Mouse (Mus musculus) cerebellum, adult 2 months (tissue): ENCODE results near the gene Galnt9. TPM values are rescaled to one million over a fixed set of nuclear protein-coding genes. Genes with fewer than 3 reads are reported as not detected.

Experiments used
- DNase-seq, 2 experiments: peaks; one replicate each; pipeline ENCODE4 v3.0.0; 2021
- H3K27ac ChIP-seq: fragments of 200-500 bp; 2 replicates; pipeline ENCODE4 v1.5.1; 2012; ENCODE audit warnings: low read length, control low read depth, inconsistent platforms; ENCODE audit not compliant: insufficient read depth
- H3K27me3 ChIP-seq: fragments of 200-500 bp; 2 replicates; pipeline ENCODE4 v1.6.1; 2012; ENCODE audit warnings: inconsistent platforms, mild to moderate bottlenecking, low read length, moderate library complexity; ENCODE audit not compliant: control insufficient read depth, insufficient read depth
- H3K4me1 ChIP-seq: fragments of 200-500 bp; 2 replicates; pipeline ENCODE4 v1.6.1; 2011; ENCODE audit warnings: low read length; ENCODE audit not compliant: control insufficient read depth, insufficient read depth
- H3K4me3 ChIP-seq: fragments of 200-500 bp; replicated peaks from 2 replicates; pipeline ENCODE3; 2011; ENCODE audit warnings: mild to moderate bottlenecking, low read depth, low read length, control low read depth; ENCODE audit not compliant: insufficient read depth
- CTCF ChIP-seq: fragments of 200-500 bp; IDR thresholded peaks from 2 replicates; pipeline ENCODE4 v1.5.1; 2011; ENCODE audit warnings: low read depth, mild to moderate bottlenecking, control low read depth, low read length, moderate library complexity, borderline replicate concordance; ENCODE audit not compliant: insufficient read depth
- POLR2A ChIP-seq: fragments of 200-500 bp; IDR thresholded peaks from 2 replicates; pipeline ENCODE4 v1.6.1; 2011; ENCODE audit warnings: low read length, control low read depth, borderline replicate concordance; ENCODE audit not compliant: insufficient read depth
- WGBS: fragments of 180-500 bp; shearing (Covaris S2); methylation state at CpG from one replicate; pipeline ENCODE4 v1.1.7; 2018; 5-methylcytosine and 5-hydroxymethylcytosine counted together
- polyA plus RNA-seq: library from polyadenylated mRNA; depleted of rRNA; stranded (reverse); fragments of >200 nt; gene quantifications from 2 replicates; pipeline ENCODE4 v1.2.3, GENCODE M21; 2012

Gene Galnt9
- polyA plus RNA-seq, 1 experiment = 102 TPM

DNA sequence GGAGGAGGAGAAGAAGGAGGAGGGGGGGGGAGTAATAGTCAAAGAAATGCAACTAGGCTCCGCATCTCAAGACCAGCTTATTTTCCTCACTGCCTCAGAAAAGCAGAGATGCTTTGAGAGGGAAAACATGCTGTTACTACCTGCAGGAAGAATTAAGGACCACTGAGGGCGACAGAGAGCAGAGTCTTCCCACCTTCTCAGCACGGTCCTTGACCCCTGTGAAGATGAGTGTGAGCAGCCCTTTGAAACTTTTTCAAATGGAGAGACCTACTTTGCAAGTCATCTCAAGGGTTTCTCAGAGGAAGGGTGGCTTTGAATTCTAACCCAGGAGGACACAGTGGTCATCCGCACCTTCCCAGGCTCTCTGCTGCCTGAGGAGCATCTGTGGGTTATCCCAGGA is 6.7 kb downstream of the Galnt9 start:
- H3K4me3 ChIP-seq = no peak overlapping the region

DNA sequence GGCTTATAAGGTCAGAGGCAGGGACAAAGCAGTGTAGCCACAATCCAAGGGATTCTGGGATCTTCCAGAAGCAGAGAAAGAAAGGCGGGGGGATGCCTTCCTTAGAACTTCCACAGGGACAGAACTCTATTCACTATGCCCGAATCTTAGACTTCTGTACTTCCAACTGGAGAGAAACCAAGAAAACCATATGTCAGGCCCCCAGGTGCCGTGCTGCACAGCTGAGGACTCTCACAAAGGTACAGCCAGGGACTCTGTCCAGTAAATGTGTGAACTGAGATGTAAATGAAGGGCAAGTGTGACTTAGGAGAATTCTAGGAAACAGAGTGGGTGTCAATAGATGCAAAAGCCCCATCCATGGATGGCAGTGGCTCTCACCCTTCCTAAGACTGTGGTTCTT is 7.8 kb downstream of the Galnt9 start:
- TF ChIP-seq POLR2A (no peak), CTCF (no peak)
- peak; percentile 68 to 80 for DNase-seq
- Histone ChIP-seq H3K4me3 (peak overlapping the region; percentile 10), H3K27ac (no peak overlapping the region; the same call in 1 of the 2 replicates), H3K4me1 (peaks cover 74% of the 10 kb centered on the region), H3K27me3 (no peaks in the 10 kb centered on the region)
- 12% methylated on average over 3 of the region's 3 CpGs for WGBS

More for the DNA sequence above, 6.7 kb downstream of the Galnt9 start:
- no peak overlapping the region for H3K27ac ChIP-seq
- no peaks in the 10 kb centered on the region for H3K27me3 ChIP-seq
- TF ChIP-seq POLR2A (no peak), CTCF (peak; percentile 55; the same call in 1 of the 2 replicates)
- 51% methylated on average over 4 of the region's 4 CpGs for WGBS
- H3K4me1 ChIP-seq = peaks cover 69% of the 10 kb centered on the region
- DNase-seq = no peak

GRCm38 (mm10) chr5:110553315-110553714 is 9.2 kb downstream of the Galnt9 start:
- TF ChIP-seq POLR2A (no peak), CTCF (no peak)
- no peaks in the 10 kb centered on the region for H3K27me3 ChIP-seq
- H3K4me1 ChIP-seq = peaks cover 61% of the 10 kb centered on the region
- 23% methylated on average over 4 of the region's 4 CpGs for WGBS
- no peak for DNase-seq
- H3K27ac ChIP-seq = no peak overlapping the region
- no peak overlapping the region for H3K4me3 ChIP-seq

DNA sequence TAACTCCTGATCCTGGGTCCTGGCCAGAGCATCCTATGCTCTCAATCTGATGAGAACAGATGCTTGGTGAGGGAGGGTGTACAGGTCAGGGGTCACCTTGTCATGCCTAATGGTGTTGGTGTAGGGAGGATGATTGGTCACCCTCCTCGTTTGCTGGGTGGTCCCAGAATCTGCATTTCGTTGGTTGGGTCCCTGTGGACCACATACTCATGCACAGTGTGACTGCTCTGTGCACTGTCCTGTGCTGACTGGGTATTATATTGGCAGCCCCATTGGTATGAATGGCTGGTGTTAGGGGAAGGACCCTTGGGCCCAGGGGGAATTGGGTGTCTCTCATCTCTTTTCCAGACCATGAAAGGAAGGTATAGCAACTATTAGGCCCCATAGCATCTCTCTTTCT is 11.0 kb downstream of the Galnt9 start:
- H3K4me1 ChIP-seq = peaks cover 48% of the 10 kb centered on the region
- DNase-seq = no peak
- no peaks in the 10 kb centered on the region for H3K27me3 ChIP-seq
- TF ChIP-seq POLR2A = no peak
- TF ChIP-seq CTCF = no peak
- H3K4me3 ChIP-seq = no peak overlapping the region
- 53% methylated on average over 2 of the region's 2 CpGs for WGBS
- H3K27ac ChIP-seq = no peak overlapping the region

DNA sequence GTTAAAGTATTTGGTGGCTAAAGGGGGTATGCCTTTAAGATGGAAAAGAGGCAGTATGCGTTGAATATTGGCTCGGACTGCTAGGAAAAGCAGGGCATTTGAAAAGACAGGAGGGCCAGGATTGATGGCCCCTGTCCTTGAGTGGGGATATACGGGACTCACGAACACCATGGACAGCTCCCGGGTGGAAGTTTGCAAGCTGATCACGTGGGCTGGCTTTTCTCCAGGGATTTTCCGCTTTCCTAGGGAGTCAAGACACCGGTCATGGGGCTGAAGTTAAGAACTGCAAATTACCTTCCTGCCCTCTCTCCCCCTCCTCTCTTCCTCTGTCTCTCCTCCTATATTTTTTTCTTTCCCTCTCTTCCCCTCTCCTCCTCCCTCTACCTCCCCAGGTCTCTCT is 14.2 kb downstream of the Galnt9 start:
- no peak overlapping the region for H3K4me3 ChIP-seq
- peaks cover 48% of the 10 kb centered on the region for H3K4me1 ChIP-seq
- H3K27me3 ChIP-seq = no peaks in the 10 kb centered on the region
- H3K27ac ChIP-seq = no peak overlapping the region
- WGBS = 4% methylated on average over 8 of the region's 8 CpGs
- peak; percentile 66 to 76 for DNase-seq
- no peak for TF ChIP-seq CTCF
- no peak for TF ChIP-seq POLR2A

- Histone ChIP-seq H3K27me3 (no peaks in the 10 kb centered on the region), H3K4me1 (peaks cover 53% of the 10 kb centered on the region), H3K4me3 (no peak overlapping the region), H3K27ac (no peak overlapping the region)
- DNase-seq = no peak
- 67% methylated on average over 8 of the region's 8 CpGs for WGBS
- TF ChIP-seq CTCF = no peak
- TF ChIP-seq POLR2A = no peak
Measured at GRCm38 (mm10) chr5:110559679-110560078, 15.5 kb downstream of the Galnt9 start.

DNA sequence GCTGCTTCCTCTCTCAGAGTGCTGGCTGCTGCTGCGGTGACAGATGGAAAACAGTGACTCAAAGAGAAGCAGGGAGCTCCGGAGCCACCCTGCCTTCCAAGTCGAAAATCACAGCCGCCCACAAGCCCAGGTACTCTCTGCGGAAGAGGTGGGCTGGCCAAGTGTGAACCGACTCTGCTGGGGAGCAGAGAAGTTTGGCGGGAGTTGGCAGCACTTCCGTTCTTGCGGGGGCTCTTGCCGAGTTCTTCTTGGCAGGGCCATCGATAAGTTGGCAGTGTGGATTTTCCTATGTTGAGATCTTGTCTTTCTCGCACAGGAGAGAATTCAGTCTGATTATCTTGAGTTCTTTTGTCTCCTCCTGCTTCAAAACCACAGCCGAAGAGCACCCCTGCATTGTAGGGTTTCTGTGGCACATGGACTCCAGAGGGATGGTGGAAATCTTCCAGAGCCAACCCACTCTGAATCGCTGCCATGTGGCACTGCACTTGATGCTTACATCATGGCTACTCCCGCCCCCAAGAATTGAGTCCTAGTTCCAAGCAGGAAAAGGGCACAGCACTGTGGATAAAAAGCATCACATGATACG is 18.7 kb downstream of the Galnt9 start:
- TF ChIP-seq CTCF (no peak), POLR2A (no peak; the same call in 1 of the 2 replicates)
- 3% methylated on average over 16 of the region's 16 CpGs for WGBS
- H3K27ac ChIP-seq = peak overlapping the region; percentile 94

DNA sequence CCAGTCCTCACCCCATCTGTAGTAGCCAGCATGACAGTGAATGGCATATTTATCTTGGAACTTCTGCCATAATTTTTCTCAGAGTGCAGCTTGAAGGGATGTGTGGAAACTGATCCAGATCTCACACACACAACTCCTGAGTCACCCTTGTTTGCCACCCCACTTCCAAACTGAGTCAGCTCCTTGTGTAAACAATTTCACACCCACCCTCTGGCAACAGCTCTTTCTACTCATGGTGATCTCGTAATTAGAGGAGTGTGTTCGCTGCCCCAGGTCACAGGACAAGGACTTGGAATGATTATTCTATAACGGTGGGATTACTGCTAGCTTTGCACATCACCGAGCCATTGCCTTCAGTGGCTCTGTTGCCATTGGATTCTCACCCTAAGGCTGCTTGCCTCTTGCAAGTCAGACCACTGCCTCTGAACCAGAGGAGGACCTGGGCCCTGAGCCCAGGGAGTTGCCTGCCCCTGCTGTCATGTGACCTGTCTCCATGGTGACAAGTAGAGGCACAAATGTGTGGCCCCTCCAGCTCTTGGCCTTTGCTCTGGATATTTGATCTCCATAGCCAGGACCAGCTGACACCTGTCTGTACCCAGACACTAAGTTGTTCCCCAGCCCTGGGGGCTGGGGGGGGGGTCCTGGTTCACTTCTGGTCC is 21.0 kb downstream of the Galnt9 start:
- WGBS = 40% methylated on average over 4 of the region's 4 CpGs
- Histone ChIP-seq H3K27me3 (no peaks in the 10 kb centered on the region), H3K4me1 (peaks cover 53% of the 10 kb centered on the region), H3K27ac (peak overlapping the region; percentile 94), H3K4me3 (no peak overlapping the region)
- no peak for DNase-seq
- TF ChIP-seq POLR2A (no peak), CTCF (no peak)

More for the DNA sequence above, 18.7 kb downstream of the Galnt9 start:
- no peak overlapping the region for H3K4me3 ChIP-seq
- H3K4me1 ChIP-seq = peaks cover 52% of the 10 kb centered on the region
- no peaks in the 10 kb centered on the region for H3K27me3 ChIP-seq
- DNase-seq = peak; percentile 87 to 94
